8 mouse cellular contexts compared by ENCODE assay signal in genomic region chr2:84714422-84714810, GRCm38 (mm10). TPM values are rescaled to one million over a fixed set of nuclear protein-coding genes. Genes with fewer than 3 reads are reported as not detected.
DNase-seq lines count a peak whose midpoint lies in the region; ATAC-seq and TF ChIP-seq lines count a peak whose summit lies in the region.

No protein-coding gene starts in this region.

- H3K9me3 ChIP-seq in heart, embryonic 14.5 days (ENCODE audit: control insufficient read depth, low read length) = no peaks in the 10 kb centered on the region
- H3K9me3 ChIP-seq in ES-E14 (ENCODE audit: control insufficient read depth, insufficient read depth, low read depth, low read length) = no peaks in the 10 kb centered on the region
- no peaks in the 10 kb centered on the region for H3K9me3 ChIP-seq in forebrain, embryonic 16.5 days (ENCODE audit: control insufficient read depth, low read length)
- H3K9me3 ChIP-seq in liver, postnatal 0 days (ENCODE audit: low read length) = no peaks in the 10 kb centered on the region

- no peak for TF ChIP-seq EP300 in liver, postnatal 0 days (IDR thresholded peaks at IDR 0.05; ENCODE audit: low read depth)

- ATAC-seq in heart, embryonic 14.5 days (ENCODE audit: insufficient number of reproducible peaks, insufficient read depth, low FRiP score, low read depth) = no peak
- ATAC-seq in forebrain, embryonic 16.5 days = no peak; the same call in 1 of the 2 replicates
- no peak for ATAC-seq in liver, postnatal 0 days

- H3K4me2 ChIP-seq in heart, embryonic 14.5 days (ENCODE audit: low read length) = peak overlapping the region; percentile 79
- H3K4me2 ChIP-seq in forebrain, embryonic 16.5 days (ENCODE audit: low read length) = peak overlapping the region; percentile 78
- peak overlapping the region; percentile 62 for H3K4me2 ChIP-seq in liver, postnatal 0 days (ENCODE audit: low read depth, low read length)

- H3K27ac ChIP-seq in heart, embryonic 14.5 days (replicated peaks in 1 of 2; ENCODE audit: control insufficient read depth in 1 of 2, insufficient read depth in 1 of 2, low read depth in 2 of 2, low read length in 2 of 2) = peak overlapping the region; percentile 98 to 99
- peak overlapping the region; percentile 88 for H3K27ac ChIP-seq in ES-E14 (ENCODE audit: insufficient read depth, low read depth, low read length, poor library complexity, severe bottlenecking)
- H3K27ac ChIP-seq in forebrain, embryonic 16.5 days (ENCODE audit: low read length) = peak overlapping the region; percentile 95
- peak overlapping the region; percentile 94 for H3K27ac ChIP-seq in liver, postnatal 0 days (ENCODE audit: low read depth)

- under 1% methylated on average over 26 of the region's 26 CpGs for WGBS in heart, embryonic 14.5 days
- 0% methylated on average over 18 of the region's 26 CpGs for WGBS in forebrain, embryonic 16.5 days
- WGBS in liver, postnatal 0 days (ENCODE audit: insufficient replicate concordance) = under 1% methylated on average over 11 of the region's 26 CpGs

- H3K36me3 ChIP-seq in heart, embryonic 14.5 days (ENCODE audit: control insufficient read depth, insufficient read depth, low read length) = peaks cover 24% of the 10 kb centered on the region
- peaks cover 2% of the 10 kb centered on the region for H3K36me3 ChIP-seq in ES-E14 (ENCODE audit: control insufficient read depth, insufficient read depth, low read length, poor library complexity, severe bottlenecking)
- H3K36me3 ChIP-seq in forebrain, embryonic 16.5 days (ENCODE audit: control insufficient read depth, insufficient read depth) = peaks cover 7% of the 10 kb centered on the region; the same call in 1 of the 2 replicates
- peaks cover 15% of the 10 kb centered on the region for H3K36me3 ChIP-seq in liver, postnatal 0 days (replicated peaks; ENCODE audit: insufficient read depth, low read length)

- no peaks in the 10 kb centered on the region for H3K27me3 ChIP-seq in heart, embryonic 14.5 days (ENCODE audit: control insufficient read depth, insufficient read depth, low read length)
- no peaks in the 10 kb centered on the region for H3K27me3 ChIP-seq in forebrain, embryonic 16.5 days (replicated peaks; ENCODE audit: control insufficient read depth, insufficient read depth, low read length)
- no peaks in the 10 kb centered on the region for H3K27me3 ChIP-seq in liver, postnatal 0 days (ENCODE audit: insufficient read depth, low read length)

- TF ChIP-seq CTCF in liver, postnatal 0 days (IDR thresholded peaks at IDR 0.05; ENCODE audit: low read depth) = no peak

- H3K4me1 ChIP-seq in heart, embryonic 14.5 days (ENCODE audit: control insufficient read depth in 2 of 2, insufficient read depth in 2 of 2, low read length in 2 of 2) = peaks cover 0 to 15% of the 10 kb centered on the region in 2 experiments; a peak in 2 of 4 replicates
- peaks cover 3 to 5% of the 10 kb centered on the region in 2 experiments; a peak in 3 of 4 replicates for H3K4me1 ChIP-seq in ES-E14 (ENCODE audit: control insufficient read depth in 2 of 2, insufficient read depth in 2 of 2, low read length in 2 of 2, poor library complexity in 1 of 2)
- peaks cover 17% of the 10 kb centered on the region for H3K4me1 ChIP-seq in forebrain, embryonic 16.5 days (replicated peaks; ENCODE audit: control insufficient read depth, insufficient read depth, low read length)
- H3K4me1 ChIP-seq in liver, postnatal 0 days (ENCODE audit: insufficient read depth) = peaks cover 14% of the 10 kb centered on the region

- in situ Hi-C loops in ES-E14 (cut with MboI; ENCODE audit: low sequenced_read_pairs in 2 of 2, unreplicated experiment in 2 of 2) = no loop called here

- DNase-seq in heart, postnatal 4 days = no peak
- no peak for DNase-seq in ES-E14 (ENCODE audit: low read depth, low spot score)
- no peak for DNase-seq in liver, postnatal 0 days
- DNase-seq in ovary, postnatal 10 days (ENCODE audit: low spot score) = no peak
- DNase-seq in frontal cortex, postnatal 10 days (ENCODE audit: low spot score in 2 of 2) = no peak
- DNase-seq in kidney, postnatal 36 days = no peak

- peak overlapping the region; percentile 92 to 94 for H3K4me3 ChIP-seq in heart, embryonic 14.5 days (ENCODE audit: control insufficient read depth in 1 of 2, insufficient read depth in 1 of 2, low read depth in 1 of 2, low read length in 2 of 2)
- H3K4me3 ChIP-seq in ES-E14 (ENCODE audit: insufficient read depth in 1 of 2, low read depth in 1 of 2, low read length in 2 of 2, poor library complexity in 1 of 2, severe bottlenecking in 1 of 2) = peak overlapping the region; percentile 84 to 87
- H3K4me3 ChIP-seq in forebrain, embryonic 16.5 days (replicated peaks; ENCODE audit: low read length) = peak overlapping the region; percentile 98
- H3K4me3 ChIP-seq in liver, postnatal 0 days (ENCODE audit: low read depth, low read length) = peak overlapping the region; percentile 90

- peak overlapping the region; percentile 98 for H3K9ac ChIP-seq in heart, embryonic 14.5 days (ENCODE audit: low read length)
- H3K9ac ChIP-seq in ES-E14 (ENCODE audit: insufficient read depth, low read depth, low read length, poor library complexity, severe bottlenecking) = peak overlapping the region; percentile 85
- H3K9ac ChIP-seq in forebrain, embryonic 16.5 days (replicated peaks; ENCODE audit: low read depth, low read length) = peak overlapping the region; percentile 95
- H3K9ac ChIP-seq in liver, postnatal 0 days (replicated peaks) = peak overlapping the region; percentile 93

TF ChIP-seq in ES-E14, 5 proteins besides CTCF, POLR2A, EP300 and RAD21:
- 0 out of 2 replicates have a peak, but pooled peaks have one; percentile 16 for TF ChIP-seq ZNF384 (IDR thresholded peaks at IDR 0.05; ENCODE audit: low read depth, low read length)
- TF ChIP-seq CHD2 (IDR thresholded peaks at IDR 0.05; ENCODE audit: low read depth, low read length) = no peak
TF ChIP-seq in ES-E14: peak in this region for 1.

RNA-seq across cellular contexts. Expression of gene Zdhhc5, which starts 0.6 kb away (rescaled TPM):
- polyA plus RNA-seq in heart, embryonic 14.5 days (2014; fragmentation: Nextera tagmentation; extraction: Ambion mirVana) = 26.4 and 27.1 TPM in 2 replicates
- 10 to 100 TPM; 73.9 to 74.2 TPM for total RNA-seq in heart, postnatal 4 days (2021)
- total RNA-seq in ES-E14 (2012; rRNA removed) = 34.8 and 39.0 TPM in 2 replicates
- 19.4 and 20.1 TPM in 2 replicates for polyA plus RNA-seq in forebrain, embryonic 16.5 days (2015; fragmentation: Nextera tagmentation; extraction: Ambion mirVana)
- polyA plus RNA-seq in liver, postnatal 0 days (2015; fragmentation: Nextera tagmentation; extraction: Ambion mirVana) = 11.3 and 13.4 TPM in 2 replicates

RNA-seq across cellular contexts. Expression of gene Clp1, which starts 12.7 kb away (rescaled TPM):
- 14.3 and 16.9 TPM in 2 replicates for polyA plus RNA-seq in heart, embryonic 14.5 days (2014; fragmentation: Nextera tagmentation; extraction: Ambion mirVana)
- total RNA-seq in heart, postnatal 4 days (2021) = 1 to 10 TPM; 7.4 to 7.9 TPM
- 28.6 and 36.4 TPM in 2 replicates for total RNA-seq in ES-E14 (2012; rRNA removed)
- 28.1 and 28.8 TPM in 2 replicates for polyA plus RNA-seq in forebrain, embryonic 16.5 days (2015; fragmentation: Nextera tagmentation; extraction: Ambion mirVana)
- 31.7 and 32.1 TPM in 2 replicates for polyA plus RNA-seq in liver, postnatal 0 days (2015; fragmentation: Nextera tagmentation; extraction: Ambion mirVana)

RNA-seq across cellular contexts. Expression of gene Ypel4, which starts 19.4 kb away (rescaled TPM):
- 3.5 and 4.5 TPM in 2 replicates for polyA plus RNA-seq in heart, embryonic 14.5 days (2014; fragmentation: Nextera tagmentation; extraction: Ambion mirVana)
- total RNA-seq in heart, postnatal 4 days (2021) = under 1 TPM; 0.77 to 0.88 TPM
- total RNA-seq in ES-E14 (2012; rRNA removed) = 0.89 and 1.8 TPM in 2 replicates
- polyA plus RNA-seq in forebrain, embryonic 16.5 days (2015; fragmentation: Nextera tagmentation; extraction: Ambion mirVana) = 21.8 and 24.7 TPM in 2 replicates
- polyA plus RNA-seq in liver, postnatal 0 days (2015; fragmentation: Nextera tagmentation; extraction: Ambion mirVana) = 18.4 and 20.9 TPM in 2 replicates

RNA-seq across cellular contexts. Expression of gene Gm19426, which starts 29.0 kb away (rescaled TPM):
- 4.4 and 4.5 TPM in 2 replicates for polyA plus RNA-seq in heart, embryonic 14.5 days (2014; fragmentation: Nextera tagmentation; extraction: Ambion mirVana)
- 1 to 10 TPM; 8.6 to 9.4 TPM for total RNA-seq in heart, postnatal 4 days (2021)
- total RNA-seq in ES-E14 (2012; rRNA removed) = 13.1 and 14.6 TPM in 2 replicates
- polyA plus RNA-seq in forebrain, embryonic 16.5 days (2015; fragmentation: Nextera tagmentation; extraction: Ambion mirVana) = 3.9 and 4.9 TPM in 2 replicates
- 1.2 and 1.3 TPM in 2 replicates for polyA plus RNA-seq in liver, postnatal 0 days (2015; fragmentation: Nextera tagmentation; extraction: Ambion mirVana)

RNA-seq across cellular contexts. Expression of gene Tmx2, which starts 35.5 kb away (rescaled TPM):
- polyA plus RNA-seq in heart, embryonic 14.5 days (2014; fragmentation: Nextera tagmentation; extraction: Ambion mirVana) = 161 and 193 TPM in 2 replicates
- total RNA-seq in heart, postnatal 4 days (2021) = 100 to 1,000 TPM; 105 to 107 TPM
- total RNA-seq in ES-E14 (2012; rRNA removed) = 160 and 193 TPM in 2 replicates
- polyA plus RNA-seq in forebrain, embryonic 16.5 days (2015; fragmentation: Nextera tagmentation; extraction: Ambion mirVana) = 212 and 231 TPM in 2 replicates
- polyA plus RNA-seq in liver, postnatal 0 days (2015; fragmentation: Nextera tagmentation; extraction: Ambion mirVana) = 55.9 and 60.6 TPM in 2 replicates
